Mouse (Mus musculus): Measurements from ENCODE around the gene Hsh2d.

Hsh2d gene

DNA sequence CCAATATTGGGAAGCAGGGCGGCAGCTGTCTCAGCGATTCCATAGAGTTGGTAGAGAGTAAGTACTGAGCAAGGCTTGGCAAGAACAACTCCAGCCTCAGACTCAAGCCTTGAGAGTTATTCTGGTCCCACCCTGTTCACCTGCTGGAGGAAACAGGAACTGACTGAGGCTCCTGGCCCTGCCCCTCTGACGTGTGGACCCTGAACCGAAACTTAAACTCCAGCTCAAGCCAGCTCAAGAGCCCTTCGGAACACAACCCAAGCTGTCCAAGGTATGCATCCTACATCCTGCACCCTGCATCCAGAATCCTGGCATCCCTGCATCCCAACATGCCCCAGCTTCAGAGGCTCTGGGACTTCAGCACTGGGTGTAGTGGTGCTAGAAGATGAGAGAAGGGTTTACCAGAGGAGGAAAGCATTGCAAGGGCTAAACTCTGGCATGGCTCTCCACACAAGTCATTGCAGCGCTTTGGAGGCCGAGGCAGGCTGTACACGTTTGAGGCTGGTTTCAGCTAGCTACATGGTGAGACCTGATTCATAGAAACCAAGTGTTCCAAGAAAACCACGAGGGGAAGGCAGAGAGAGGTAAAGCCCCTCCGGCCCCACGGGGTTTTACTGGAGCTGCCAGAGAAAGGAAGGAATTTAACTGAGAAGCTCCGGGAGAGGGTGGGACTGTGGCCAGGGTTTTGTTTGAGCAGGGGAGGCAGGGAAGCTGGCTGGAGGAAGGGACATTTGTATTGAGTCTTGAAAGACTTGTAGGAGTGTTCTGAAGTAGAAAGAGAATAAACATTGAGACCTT lies at the start of gene Hsh2d:
Gene Hsh2d, plus strand, starts transcription at position 222 of the 798 bp plus-strand sequence.
- no peak for DNase-seq (ENCODE audit: low read depth)

GRCm38 (mm10) chr8:72143256-72143824 lies 46.1 kb upstream of the Hsh2d start:
- peak; percentile 79 for DNase-seq (ENCODE audit: low read depth)

DNA sequence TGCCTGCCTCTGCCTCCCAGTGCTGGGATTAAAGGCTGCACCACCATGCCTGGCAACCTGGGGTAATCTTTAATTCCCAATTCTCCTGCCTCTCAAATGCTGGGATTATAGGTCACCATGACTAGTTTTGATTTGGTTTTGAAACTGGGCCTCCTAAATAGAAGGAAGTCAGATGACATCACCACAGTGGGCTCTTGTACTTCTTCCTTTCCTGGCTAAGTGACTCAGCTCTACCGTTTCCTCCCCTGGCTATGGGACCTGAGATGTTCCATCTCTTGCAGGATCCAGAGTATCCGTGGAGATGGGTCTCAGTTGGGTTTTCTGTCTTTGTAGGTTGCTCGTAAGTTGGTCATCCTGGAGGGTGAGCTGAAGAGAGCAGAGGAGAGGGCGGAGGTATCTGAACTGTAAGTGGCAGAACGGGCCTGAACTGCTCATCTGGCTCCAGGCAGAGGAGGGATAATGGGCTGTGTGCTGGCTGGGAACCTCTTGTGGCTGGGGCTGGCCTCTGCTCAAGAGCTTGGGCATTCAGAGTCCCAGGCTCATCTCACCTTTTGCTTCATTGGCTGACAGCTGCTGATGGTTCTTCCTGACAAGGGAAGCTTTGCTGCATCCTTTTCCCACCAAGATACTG lies 45.0 kb upstream of the Hsh2d start:
- peak; percentile 78 for DNase-seq (ENCODE audit: low read depth)

GRCm38 (mm10) chr8:72145511-72145910 lies 43.9 kb upstream of the Hsh2d start:
- peak; percentile 46 for DNase-seq (ENCODE audit: low read depth)

DNA sequence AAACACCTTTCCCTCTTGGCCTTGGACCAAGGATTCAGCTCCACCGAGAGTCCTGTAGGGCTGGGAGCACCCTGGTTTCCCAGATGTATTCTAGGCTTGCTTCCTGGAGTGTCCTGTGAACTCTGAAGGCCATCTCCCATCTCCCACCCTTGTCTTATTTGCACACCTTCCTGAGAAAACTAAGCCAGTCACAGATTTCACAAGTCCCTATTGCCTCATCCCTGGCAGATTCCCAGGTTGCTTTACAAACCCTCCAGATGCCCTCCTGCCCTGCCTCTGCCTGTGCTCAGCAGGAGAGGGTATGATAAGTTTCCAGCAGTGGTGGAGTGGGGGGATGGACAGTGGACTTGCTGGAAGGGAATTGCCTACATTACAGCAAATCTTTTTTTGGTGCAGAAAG lies 43.4 kb upstream of the Hsh2d start:
- DNase-seq (ENCODE audit: low read depth) = peak; percentile 40

DNA sequence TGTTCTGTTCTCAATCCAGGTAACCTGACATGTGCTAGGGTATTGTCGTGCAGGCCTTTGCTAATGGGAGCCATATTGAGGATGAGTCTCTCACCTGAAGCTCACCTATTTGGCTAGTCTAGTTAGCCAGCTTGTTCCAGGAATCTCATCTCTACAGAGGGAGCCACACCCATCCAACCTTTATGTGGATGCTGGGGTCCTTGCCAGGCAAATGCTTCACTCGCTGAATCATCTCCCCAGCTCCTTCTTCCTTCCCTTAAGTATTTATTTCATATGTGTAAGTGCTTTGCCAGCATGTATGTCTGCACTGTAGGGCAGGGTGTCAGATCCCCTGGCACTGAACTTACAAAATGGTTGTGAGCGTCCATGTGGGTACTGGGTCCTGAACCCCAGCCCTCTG lies 42.9 kb upstream of the Hsh2d start:
- DNase-seq (ENCODE audit: low read depth) = no peak

DNA sequence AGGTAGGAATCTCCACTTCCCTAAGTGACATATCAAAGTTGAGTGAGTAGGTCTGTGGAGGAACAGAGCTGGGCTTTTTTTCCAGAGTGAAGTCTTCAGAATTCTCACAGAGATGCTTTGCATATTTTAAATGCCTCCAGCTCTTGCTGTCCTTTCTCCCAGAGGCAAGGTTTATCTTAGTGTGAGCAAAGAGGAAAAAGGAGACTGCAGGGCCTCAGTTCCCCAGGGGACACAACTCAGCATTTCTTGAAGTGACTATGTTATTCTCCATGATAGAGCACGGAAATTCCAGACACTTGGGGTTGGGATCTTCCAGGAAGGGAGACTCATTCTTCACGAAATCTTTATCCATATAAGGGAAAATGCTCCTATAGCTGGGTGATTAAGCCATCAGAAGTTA lies 42.2 kb upstream of the Hsh2d start:
- no peak for DNase-seq (ENCODE audit: low read depth)

GRCm38 (mm10) chr8:72149056-72149455 lies 40.4 kb upstream of the Hsh2d start:
- no peak for DNase-seq (ENCODE audit: low read depth)

DNA sequence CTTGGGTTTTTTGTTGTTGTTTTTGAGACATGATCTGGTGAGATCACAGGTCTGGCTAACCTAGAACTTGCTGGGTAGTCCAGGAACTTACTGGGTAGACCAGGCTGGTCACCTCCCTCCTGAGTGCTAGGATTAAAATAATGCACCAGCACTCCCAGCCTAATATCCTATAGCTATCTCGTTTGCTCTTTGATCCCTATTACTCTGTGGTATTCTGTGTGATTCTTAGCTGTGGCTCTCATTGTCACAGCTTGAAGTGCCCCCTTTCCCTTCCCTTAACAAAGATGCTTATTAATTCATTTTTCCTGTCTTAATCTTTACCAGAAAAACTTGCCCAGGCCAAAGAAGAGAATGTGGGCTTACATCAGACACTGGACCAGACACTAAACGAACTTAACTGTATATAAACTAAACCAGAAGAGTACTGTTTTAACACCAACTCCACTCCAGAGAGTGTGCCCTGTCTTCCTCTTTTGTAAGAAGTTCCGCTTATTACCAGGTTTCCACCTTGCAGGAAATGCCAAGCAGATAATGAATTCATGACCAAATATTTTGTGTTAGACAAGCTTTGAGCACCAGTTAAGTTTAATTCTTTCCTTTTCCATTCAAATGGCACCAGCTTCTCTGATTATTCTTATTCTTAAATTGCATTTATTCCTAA lies 37.9 kb upstream of the Hsh2d start:
- peak; percentile 41 for DNase-seq (ENCODE audit: low read depth)

- DNase-seq (ENCODE audit: low read depth) = no peak
Observed at GRCm38 (mm10) chr8:72153382-72153781, 36.1 kb upstream of the Hsh2d start.

GRCm38 (mm10) chr8:72158096-72158495 lies 31.3 kb upstream of the Hsh2d start:
- DNase-seq (ENCODE audit: low read depth) = peak; percentile 78

DNA sequence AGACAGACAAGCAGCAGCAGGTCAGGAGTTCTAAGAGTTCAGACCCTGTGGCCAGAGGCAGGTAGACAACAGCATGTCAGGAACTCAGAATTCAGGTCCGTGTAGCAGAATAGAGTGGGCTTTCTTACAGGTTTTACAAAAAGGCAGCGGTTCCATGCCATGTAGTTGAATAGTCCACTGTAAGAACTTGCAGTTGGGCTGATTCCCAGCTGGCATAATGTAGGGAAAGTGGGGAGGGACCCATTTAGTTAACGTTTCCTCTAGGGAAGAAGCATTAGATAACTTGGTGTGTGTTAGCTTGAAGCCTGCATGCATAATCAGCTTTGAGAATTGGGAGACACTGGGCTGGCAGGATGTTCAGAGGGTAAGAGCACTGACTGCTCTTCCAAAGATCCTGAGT lies 30.7 kb upstream of the Hsh2d start:
- DNase-seq (ENCODE audit: low read depth) = no peak

GRCm38 (mm10) chr8:72160007-72160406 lies 29.4 kb upstream of the Hsh2d start:
- DNase-seq (ENCODE audit: low read depth) = peak; percentile 76

GRCm38 (mm10) chr8:72160707-72161697 lies 28.4 kb upstream of the Hsh2d start, which contains the start of gene Rab8a:
Gene Rab8a, plus strand, starts transcription at chr8:72161200.
- DNase-seq (ENCODE audit: low read depth) = peak; percentile 100

DNA sequence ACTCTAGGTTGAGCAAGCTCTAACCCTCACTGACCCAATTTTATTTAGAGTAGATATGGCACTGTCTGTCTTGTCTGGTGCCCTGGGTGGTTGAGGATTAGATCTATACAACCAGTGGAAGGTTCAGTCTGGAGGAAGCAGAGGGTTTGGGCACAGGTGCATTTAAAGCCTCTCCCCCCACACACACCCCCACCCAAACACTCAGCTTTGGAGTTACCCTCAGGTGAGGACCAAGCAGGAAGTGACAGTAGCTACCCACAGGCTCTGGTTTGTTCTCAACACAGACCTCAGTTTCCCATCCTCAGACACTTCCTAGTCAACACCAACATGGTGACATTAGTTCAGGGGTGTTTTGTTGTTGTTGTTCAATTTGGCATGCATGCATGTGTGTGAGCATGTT lies 26.6 kb upstream of the Hsh2d start:
- DNase-seq (ENCODE audit: low read depth) = no peak

DNA sequence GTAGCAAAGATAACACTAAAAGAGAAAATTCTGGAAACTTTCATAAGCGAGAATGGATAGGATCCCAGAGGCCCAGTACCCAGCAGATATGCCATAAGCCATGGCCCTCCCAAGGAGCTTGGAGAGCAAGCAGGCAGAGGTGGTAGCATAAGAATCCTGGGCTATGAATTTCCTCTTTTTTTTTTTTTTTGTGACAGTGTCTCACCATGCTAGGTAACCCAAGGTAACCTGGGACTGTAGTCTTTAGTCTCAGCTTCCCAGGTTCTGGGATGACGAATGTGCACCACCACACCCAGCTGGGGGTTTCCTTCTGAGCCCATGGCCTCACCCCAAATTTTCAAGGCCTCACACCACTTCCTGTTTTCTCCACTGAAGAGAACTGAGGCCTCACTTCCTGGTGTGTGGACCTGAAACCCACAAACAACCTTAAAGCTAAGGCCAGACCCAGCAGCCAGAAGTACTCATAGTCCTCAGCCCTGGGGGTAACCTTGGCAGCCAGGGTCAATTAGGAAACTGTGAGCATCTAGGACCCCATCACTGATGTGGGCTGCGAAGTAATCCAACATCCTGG lies 20.3 kb upstream of the Hsh2d start:
- peak; percentile 85 for DNase-seq (ENCODE audit: low read depth)

DNA sequence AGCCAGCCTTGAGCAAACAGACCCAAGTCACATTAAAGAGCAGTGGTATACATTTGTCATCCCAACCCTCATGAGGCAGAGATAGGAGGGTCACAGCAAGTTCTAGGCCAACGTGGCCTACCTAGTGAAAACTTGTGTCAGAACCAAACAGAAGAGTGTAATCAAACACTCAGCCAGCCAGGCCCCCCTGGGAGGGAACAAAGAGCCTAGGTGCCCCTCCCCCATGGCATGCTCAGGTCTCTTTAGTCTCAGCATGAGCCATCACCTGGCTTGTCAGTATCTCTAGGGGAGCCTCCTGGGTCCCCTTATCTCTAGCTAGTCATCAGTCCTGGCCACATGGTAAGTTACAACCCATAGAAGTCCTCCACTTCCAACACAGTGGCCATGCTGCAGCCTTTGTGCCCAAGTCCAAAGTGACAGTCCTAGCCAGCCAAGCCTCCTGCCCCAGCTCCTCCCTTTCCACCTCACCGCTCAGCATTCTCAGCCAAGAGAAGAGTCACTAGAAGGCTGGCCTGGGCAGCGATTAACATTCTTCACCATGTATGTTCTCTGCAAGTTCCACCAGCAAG lies 19.7 kb upstream of the Hsh2d start:
- DNase-seq (ENCODE audit: low read depth) = no peak

DNA sequence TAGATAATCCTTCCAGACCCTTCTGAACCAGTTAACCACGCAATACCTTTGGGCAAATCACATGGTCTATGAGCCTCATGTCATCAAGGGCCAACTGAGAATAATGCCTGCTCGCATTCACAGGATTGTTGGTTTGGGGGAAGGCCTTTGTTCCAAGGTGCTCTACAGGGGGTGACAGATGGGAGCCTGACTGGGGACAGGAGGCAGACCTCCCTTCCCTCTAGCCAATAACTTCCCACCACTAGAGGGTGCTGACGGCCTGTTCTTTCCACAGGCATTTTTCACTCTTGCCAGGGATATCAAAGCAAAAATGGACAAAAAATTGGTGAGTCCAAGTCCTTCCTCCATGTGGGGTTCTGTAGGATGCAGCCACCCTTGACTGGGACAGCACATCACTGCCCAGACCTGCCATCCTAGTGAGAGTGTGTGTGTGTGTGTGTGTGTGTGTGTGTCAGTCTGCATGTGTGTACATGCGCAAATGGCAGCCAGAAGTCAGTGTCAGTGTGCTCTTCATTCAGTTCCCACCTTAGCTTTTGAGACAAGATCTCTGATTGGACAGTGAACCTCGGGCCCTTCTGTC lies 12.0 kb upstream of the Hsh2d start:
- DNase-seq (ENCODE audit: low read depth) = peak; percentile 77

- peak; percentile 87 for DNase-seq (ENCODE audit: low read depth)
Observed at GRCm38 (mm10) chr8:72183554-72184202, 5.8 kb upstream of the Hsh2d start.

All from 416B (cell line).